Mouse (Mus musculus) embryonic fibroblast, embryonic 13.5 days (primary cell): Measurements from ENCODE around the gene Rpl23a. TPM values are rescaled to one million over a fixed set of nuclear protein-coding genes. Genes with fewer than 3 reads are reported as not detected.

Experiments
- H3K27ac ChIP-seq: 2 replicates; pipeline ENCODE4 v1.5.1; 2012; ENCODE audit warnings: low read length, control low read depth, inconsistent platforms; ENCODE audit not compliant: insufficient read depth
- H3K4me1 ChIP-seq: 2 replicates; pipeline ENCODE4 v1.6.1; 2011; ENCODE audit warnings: low read length; ENCODE audit not compliant: control insufficient read depth, insufficient read depth
- H3K4me3 ChIP-seq: 2 replicates; pipeline ENCODE4 v1.5.1; 2011; ENCODE audit warnings: mild to moderate bottlenecking, control low read depth, low read length; ENCODE audit not compliant: insufficient read depth
- CTCF ChIP-seq: IDR thresholded peaks from 2 replicates; pipeline ENCODE4 v1.5.1; 2011; ENCODE audit warnings: mild to moderate bottlenecking, control low read depth, low read length, moderate library complexity, borderline replicate concordance; ENCODE audit not compliant: insufficient read depth
- POLR2A ChIP-seq: IDR thresholded peaks from 2 replicates; pipeline ENCODE4 v1.6.1; 2011; ENCODE audit warnings: low read depth, mild to moderate bottlenecking, control low read depth, low read length, moderate library complexity
- polyA plus RNA-seq: library from polyadenylated mRNA; stranded (reverse); fragments of >200 nt; gene quantifications from 2 replicates; pipeline ENCODE4 v1.2.4, GENCODE M21; 2011; ENCODE audit warnings: low read depth; ENCODE audit not compliant: missing spikeins, insufficient read length

Rpl23a gene
- polyA plus RNA-seq, 1 experiment: 2,276 TPM

GRCm38 (mm10) chr11:78177903-78178858 is 5.2 kb downstream of the Rpl23a start:
- TF ChIP-seq CTCF (peak; percentile 88), POLR2A (peak; percentile 72)
- Histone ChIP-seq H3K27ac (peak overlapping the region; percentile 90), H3K4me1 (peaks cover 5% of the 10 kb centered on the region), H3K4me3 (peak overlapping the region; percentile 63)

DNA sequence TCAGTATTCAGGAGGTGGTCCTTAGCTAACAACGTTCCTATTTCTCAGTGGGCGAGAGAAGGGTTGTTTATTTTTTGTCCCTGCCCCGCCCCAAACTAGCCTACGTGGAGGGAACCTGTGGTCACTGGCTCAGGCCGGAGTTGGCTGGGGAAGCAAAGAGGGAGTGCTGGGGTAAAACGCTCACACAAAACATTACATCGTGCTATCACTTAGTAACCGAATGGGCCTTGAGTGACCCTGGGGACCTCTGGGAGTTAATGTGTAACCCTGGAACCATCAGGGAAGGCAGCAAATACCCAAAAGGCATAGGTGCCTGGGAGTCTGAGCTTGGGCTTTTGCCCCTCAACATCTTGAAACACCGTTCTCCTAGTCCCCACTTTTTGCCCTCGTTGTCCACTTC is 5.9 kb downstream of the Rpl23a start:
- H3K4me1 ChIP-seq: peaks cover 5% of the 10 kb centered on the region
- peak overlapping the region; percentile 98 for H3K27ac ChIP-seq
- peak overlapping the region; percentile 59 for H3K4me3 ChIP-seq
- TF ChIP-seq POLR2A (no peak; the same call in 1 of the 2 replicates), CTCF (no peak)

DNA sequence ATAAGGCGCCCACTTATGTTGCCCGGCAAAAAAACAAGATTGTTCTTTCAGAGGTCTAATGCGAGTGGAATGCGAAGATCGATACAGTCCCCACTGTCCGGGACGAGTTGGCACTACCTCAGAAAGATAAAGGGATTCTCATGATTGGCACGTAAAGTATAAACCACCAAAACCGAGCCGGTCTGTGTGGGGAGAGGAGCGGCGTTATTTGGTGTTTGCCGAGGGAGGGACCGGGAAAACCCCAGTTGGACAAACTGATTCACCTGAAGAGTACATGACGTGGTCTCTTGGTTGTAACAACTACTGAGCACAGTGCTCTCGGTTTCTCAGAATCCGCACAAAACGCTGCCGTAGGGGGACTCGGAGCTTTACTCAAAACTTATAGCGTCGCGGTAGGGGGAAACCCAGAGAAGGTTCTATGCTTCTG is 6.5 kb downstream of the Rpl23a start:
- Histone ChIP-seq H3K4me3 (peak overlapping the region; percentile 59), H3K27ac (peak overlapping the region; percentile 98), H3K4me1 (peaks cover 5% of the 10 kb centered on the region)
- TF ChIP-seq CTCF (no peak), POLR2A (no peak)

GRCm38 (mm10) chr11:78176402-78176862 is 7.0 kb downstream of the Rpl23a start, which contains the start of the genes Nek8 and Tlcd1:
TSS of gene Nek8 (minus strand) at chr11:78176675.
TSS of gene Tlcd1 (plus strand) at chr11:78176711.
- peak; percentile 64 for TF ChIP-seq POLR2A
- TF ChIP-seq CTCF: no peak
- Histone ChIP-seq H3K27ac (peak within 1 kb of the TSS; percentile 98), H3K4me1 (peaks cover 5% of the 10 kb centered on the region), H3K4me3 (peak within 1 kb of the TSS; percentile 59)

DNA sequence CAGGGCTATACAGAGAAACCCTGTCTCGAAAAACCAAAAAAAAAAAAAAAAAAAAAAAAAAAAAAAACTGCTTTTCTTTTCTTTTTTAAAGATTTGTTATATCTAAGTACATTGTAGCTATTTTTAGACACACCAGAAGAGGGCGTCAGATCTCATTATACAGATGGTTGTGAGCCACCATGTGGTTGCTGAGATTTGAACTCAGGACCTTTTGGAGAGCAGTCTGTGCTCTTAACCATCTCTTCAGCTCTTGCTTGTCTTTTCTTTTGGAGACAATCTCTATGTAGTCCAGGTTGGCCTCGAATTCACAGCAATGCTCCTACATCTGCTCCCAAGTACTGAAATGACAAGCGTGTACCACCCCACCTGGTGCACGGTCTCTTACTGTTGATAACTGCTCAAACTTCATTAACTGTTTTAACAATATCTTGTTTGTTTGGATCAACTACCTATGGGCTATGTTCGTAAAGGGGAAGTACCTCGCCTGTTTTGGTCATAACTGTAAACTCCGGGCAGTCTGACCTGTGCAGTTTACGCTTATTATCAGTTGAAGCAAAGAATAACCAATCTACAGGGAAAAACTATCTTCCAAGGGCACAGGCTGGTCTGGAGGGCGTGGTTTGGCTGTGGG is 7.5 kb downstream of the Rpl23a start:
- TF ChIP-seq CTCF (no peak), POLR2A (no peak)
- H3K27ac ChIP-seq: peak overlapping the region; percentile 98
- peak overlapping the region; percentile 59 for H3K4me3 ChIP-seq
- peaks cover 5% of the 10 kb centered on the region for H3K4me1 ChIP-seq

DNA sequence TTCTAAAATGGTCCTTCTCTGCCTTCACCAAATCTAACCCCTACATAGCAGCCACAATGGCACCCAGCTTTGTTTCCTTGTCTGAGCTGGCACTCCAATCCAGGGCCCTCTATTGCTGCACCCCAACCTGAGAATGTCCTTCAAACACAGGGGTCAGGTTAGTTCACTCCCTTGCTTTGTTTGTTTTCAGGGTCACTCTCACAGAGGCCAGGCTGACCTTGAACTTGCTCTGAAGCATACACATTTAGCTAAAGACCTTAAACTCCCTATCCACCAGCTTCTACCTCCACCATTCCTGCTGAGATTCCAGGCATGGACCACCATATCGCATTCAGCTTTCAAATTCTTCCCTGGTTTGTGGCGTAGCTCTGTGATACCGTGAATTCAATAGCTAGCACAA is 8.9 kb downstream of the Rpl23a start:
- no peak overlapping the region for H3K4me3 ChIP-seq

GRCm38 (mm10) chr11:78172748-78173383 is 10.5 kb downstream of the Rpl23a start:
- Histone ChIP-seq H3K4me1 (no peaks in the 10 kb centered on the region; the same call in none of the 2 replicates), H3K27ac (no peak overlapping the region), H3K4me3 (no peak overlapping the region)
- TF ChIP-seq CTCF: no peak
- no peak for TF ChIP-seq POLR2A

More for the DNA sequence above, 8.9 kb downstream of the Rpl23a start:
- TF ChIP-seq CTCF (no peak), POLR2A (no peak)
- Histone ChIP-seq H3K4me1 (no peaks in the 10 kb centered on the region; the same call in none of the 2 replicates), H3K27ac (no peak overlapping the region)

DNA sequence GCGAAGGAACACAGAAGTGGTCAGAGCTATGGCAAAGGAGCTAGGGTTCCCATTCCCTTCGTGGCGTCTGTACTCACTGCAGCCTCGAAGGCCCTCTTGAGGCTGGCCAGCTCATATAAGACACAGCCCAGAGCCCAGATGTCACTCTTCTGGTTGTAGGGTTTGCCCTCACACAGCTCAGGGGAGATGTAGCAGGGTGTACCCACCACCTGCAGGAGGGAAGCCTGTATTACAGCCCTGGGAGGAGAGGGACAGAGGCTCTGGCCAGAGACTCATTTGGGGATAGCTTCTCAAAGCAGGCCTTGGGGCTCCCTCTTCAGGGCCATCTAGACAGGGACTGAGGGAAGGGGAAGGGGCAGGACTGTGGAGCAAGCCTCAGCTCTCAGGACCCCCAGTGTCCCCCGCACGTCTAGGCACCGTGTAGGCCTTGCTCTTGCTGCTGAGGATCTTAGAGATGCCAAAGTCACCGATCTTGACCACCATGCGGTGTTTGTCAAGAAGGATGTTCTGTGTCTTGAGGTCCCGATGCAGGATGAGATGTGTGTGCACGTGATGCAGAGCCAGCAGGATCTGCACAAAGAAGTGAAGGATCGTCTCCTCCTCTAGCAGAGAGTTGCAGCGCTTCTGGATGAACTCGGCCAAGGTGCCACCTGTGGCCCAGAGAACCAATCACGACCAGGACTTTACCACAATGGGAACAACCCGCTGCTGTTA is 11.2 kb downstream of the Rpl23a start:
- no peak overlapping the region for H3K27ac ChIP-seq
- no peaks in the 10 kb centered on the region; the same call in none of the 2 replicates for H3K4me1 ChIP-seq
- H3K4me3 ChIP-seq: no peak overlapping the region
- no peak for TF ChIP-seq POLR2A
- TF ChIP-seq CTCF: no peak

- H3K4me3 ChIP-seq: no peak overlapping the region
- no peak overlapping the region for H3K27ac ChIP-seq
- H3K4me1 ChIP-seq: peaks cover 5% of the 10 kb centered on the region
- no peak for TF ChIP-seq POLR2A
- TF ChIP-seq CTCF: no peak
These were observed 12.1 kb downstream of the Rpl23a start for GRCm38 (mm10) chr11:78171328-78171727.
